Mouse (Mus musculus) G1E (cell line): ENCODE data around the gene Pitpnc1.

Source experiments
- CTCF ChIP-seq: IDR thresholded peaks from 2 replicates; pipeline ENCODE4 v1.5.1; 2012; ENCODE audit warnings: low read depth, low read length, inconsistent platforms, mixed read lengths
- GATA1 ChIP-seq: IDR thresholded peaks from 2 replicates; pipeline ENCODE4 v1.6.1; 2012; ENCODE audit warnings: borderline replicate concordance, low read length, inconsistent platforms, mixed read lengths
- GATA2 ChIP-seq: IDR thresholded peaks from 2 replicates; pipeline ENCODE4 v1.6.1; 2012; ENCODE audit warnings: low read depth, low read length, inconsistent platforms, borderline replicate concordance
- POLR2AphosphoS5 ChIP-seq: IDR thresholded peaks from 2 replicates; pipeline ENCODE4 v1.6.1; 2012; ENCODE audit warnings: low read depth, low read length, inconsistent platforms; ENCODE audit not compliant: insufficient replicate concordance
- TAL1 ChIP-seq: conservative IDR thresholded peaks from 2 replicates; pipeline ENCODE4 v1.6.1; 2012; ENCODE audit warnings: low read depth, low read length, inconsistent platforms, mixed read lengths

GRCm38 (mm10) chr11:107215111-107215510 is 255.4 kb downstream of the Pitpnc1 start:
- TF ChIP-seq CTCF (no peak), TAL1 (no peak), GATA1 (no peak), POLR2AphosphoS5 (no peak), GATA2 (no peak)
